Mouse (Mus musculus) urinary bladder, postnatal 10 days (tissue): ENCODE measurements around the gene Rxfp1.
"Not testable (repeated sequence)": the region's sequence is repeated elsewhere in the genome, so short reads cannot be mapped to it uniquely, and the experiment has no call there.

Source experiments
- DNase-seq: peaks from one replicate; pipeline ENCODE4 v3.0.0; 2022; ENCODE audit warnings: low spot score

Gene Rxfp1

GRCm38 (mm10) chr3:79737780-79738179 is at the start of gene Rxfp1:
Gene Rxfp1 (minus strand): TSS chr3:79737880.
- DNase-seq, result no peak

GRCm38 (mm10) chr3:79784362-79784736 is 46.7 kb upstream of the Rxfp1 start:
- DNase-seq, result no peak

- DNase-seq, result no peak
These were observed 46.1 kb upstream of the Rxfp1 start for GRCm38 (mm10) chr3:79783630-79784361.

- no peak for DNase-seq
These were observed 35.0 kb upstream of the Rxfp1 start for GRCm38 (mm10) chr3:79772701-79773100.

- no peak for DNase-seq
These were observed 16.1 kb upstream of the Rxfp1 start for GRCm38 (mm10) chr3:79753736-79754135.

- DNase-seq, result no peak
These were observed 8.9 kb upstream of the Rxfp1 start for GRCm38 (mm10) chr3:79746585-79746984.

GRCm38 (mm10) chr3:79745101-79745500 is 7.4 kb upstream of the Rxfp1 start:
- no peak for DNase-seq

- DNase-seq, result no peak
These were observed 6.7 kb upstream of the Rxfp1 start for GRCm38 (mm10) chr3:79744415-79744814.

- DNase-seq, result no peak
These were observed 2.7 kb upstream of the Rxfp1 start for GRCm38 (mm10) chr3:79740351-79740750.

GRCm38 (mm10) chr3:79738451-79738850 is 771 bp upstream of the Rxfp1 start:
- DNase-seq, result no peak

GRCm38 (mm10) chr3:79726506-79727075 is 11.1 kb downstream of the Rxfp1 start:
- no peak for DNase-seq

- DNase-seq, result no peak
These were observed 16.8 kb downstream of the Rxfp1 start for GRCm38 (mm10) chr3:79720756-79721484.

GRCm38 (mm10) chr3:79706436-79706835 is 31.2 kb downstream of the Rxfp1 start:
- no peak for DNase-seq

GRCm38 (mm10) chr3:79703135-79703534 is 34.5 kb downstream of the Rxfp1 start:
- no peak for DNase-seq

GRCm38 (mm10) chr3:79691957-79692356 is 45.7 kb downstream of the Rxfp1 start:
- DNase-seq, result no peak

GRCm38 (mm10) chr3:79690111-79690651 is 47.5 kb downstream of the Rxfp1 start:
- no peak for DNase-seq

- DNase-seq, result not testable (repeated sequence)
These were observed 49.6 kb downstream of the Rxfp1 start for GRCm38 (mm10) chr3:79688101-79688500.

- DNase-seq, result no peak
These were observed 54.2 kb downstream of the Rxfp1 start for GRCm38 (mm10) chr3:79683529-79683928.

- no peak for DNase-seq
These were observed 55.1 kb downstream of the Rxfp1 start for GRCm38 (mm10) chr3:79682351-79683132.

GRCm38 (mm10) chr3:79676411-79676810 is 61.3 kb downstream of the Rxfp1 start:
- DNase-seq, result no peak

- DNase-seq, result no peak
These were observed 63.0 kb downstream of the Rxfp1 start for GRCm38 (mm10) chr3:79674641-79675040.

- no peak for DNase-seq
These were observed 64.6 kb downstream of the Rxfp1 start for GRCm38 (mm10) chr3:79673082-79673481.
